Mouse (Mus musculus) liver, postnatal 0 days (tissue): ENCODE results near the gene Ferd3l. TPM values are rescaled to one million over a fixed set of nuclear protein-coding genes. Genes with fewer than 3 reads are reported as not detected.

Experiments used
- ATAC-seq: fragments of 200-750 bp; cut with Nextera tagmentation; 2 replicates; pipeline ENCODE4 v1.8.0; 2017; ENCODE audit warnings: mild to moderate bottlenecking, moderate library complexity
- DNase-seq: peaks from one replicate; pipeline ENCODE4 v3.0.0-alpha.2; 2016
- H3K27ac ChIP-seq: fragments of 300-500 bp; sonication (generic); 2 replicates; pipeline ENCODE4 v1.5.1; 2014; ENCODE audit warnings: antibody characterized with exemption, moderate library complexity, mild to moderate bottlenecking, low read depth
- H3K27me3 ChIP-seq: fragments of 300-500 bp; sonication (generic); 2 replicates; pipeline ENCODE4 v1.6.1; 2014; ENCODE audit warnings: low read length, control low read depth, mixed read lengths; ENCODE audit not compliant: insufficient read depth
- H3K36me3 ChIP-seq: fragments of 300-500 bp; sonication (generic); replicated peaks from 2 replicates; pipeline ENCODE4 v1.6.1; 2014; ENCODE audit warnings: mild to moderate bottlenecking, control low read depth, low read length, moderate library complexity, mixed read lengths; ENCODE audit not compliant: insufficient read depth
- H3K4me1 ChIP-seq: fragments of 300-500 bp; sonication (generic); 2 replicates; pipeline ENCODE4 v1.6.1; 2014; ENCODE audit warnings: antibody characterized with exemption, mild to moderate bottlenecking, control low read depth; ENCODE audit not compliant: insufficient read depth
- H3K4me2 ChIP-seq: fragments of 300-500 bp; sonication (generic); 2 replicates; pipeline ENCODE4 v1.6.1; 2014; ENCODE audit warnings: low read depth, mild to moderate bottlenecking, low read length, moderate library complexity, mixed read lengths
- H3K4me3 ChIP-seq: fragments of 300-500 bp; sonication (generic); 2 replicates; pipeline ENCODE4 v1.5.1; 2014; ENCODE audit warnings: low read depth, low read length
- H3K9ac ChIP-seq: fragments of 300-500 bp; sonication (generic); replicated peaks from 2 replicates; pipeline ENCODE4 v1.6.1; 2014; ENCODE audit warnings: mild to moderate bottlenecking, moderate library complexity
- H3K9me3 ChIP-seq: fragments of 300-500 bp; sonication (generic); 2 replicates; pipeline ENCODE4 v1.6.1; 2016; ENCODE audit warnings: mild to moderate bottlenecking, control low read depth, low read length, mixed read lengths
- CTCF ChIP-seq: sonication (generic); IDR thresholded peaks from 2 replicates; pipeline ENCODE4 v1.5.1; 2016; ENCODE audit warnings: antibody characterized with exemption, low read depth
- EP300 ChIP-seq: IDR thresholded peaks from 2 replicates; pipeline ENCODE4 v1.6.1; 2016; ENCODE audit warnings: antibody characterized with exemption, low read depth, mild to moderate bottlenecking
- WGBS: fragments of 180-500 bp; shearing (Covaris S2); extraction: QIAGEN DNeasy Blood & Tissue Kit; methylation state at CpG from one replicate; pipeline ENCODE4 v1.1.7; 2014; ENCODE audit not compliant: insufficient replicate concordance; 5-methylcytosine and 5-hydroxymethylcytosine counted together
- polyA plus RNA-seq: library from polyadenylated mRNA; unstranded; fragments of >200 nt; fragmentation: Nextera tagmentation; extraction: Ambion mirVana; gene quantifications from 2 replicates; pipeline ENCODE4 v1.2.1, GENCODE M21; 2015

Gene Ferd3l
- polyA plus RNA-seq, 1 experiment from 2014 or later: not detected

GRCm38 (mm10) chr12:33959206-33959605 lies 31.0 kb downstream of the Ferd3l start:
- no peak for DNase-seq
- TF ChIP-seq EP300: no peak
- no peak for TF ChIP-seq CTCF
- H3K9ac ChIP-seq: no peak overlapping the region
- H3K4me3 ChIP-seq: no peak overlapping the region
- no peaks in the 10 kb centered on the region for H3K9me3 ChIP-seq
- H3K36me3 ChIP-seq: no peaks in the 10 kb centered on the region
- ATAC-seq: no peak
- H3K4me1 ChIP-seq: peaks cover 4% of the 10 kb centered on the region; the same call in 1 of the 2 replicates
- 6% methylated on average over 6 of the region's 6 CpGs for WGBS
- H3K27ac ChIP-seq: no peak overlapping the region
- H3K4me2 ChIP-seq: no peak overlapping the region
- peaks cover 82% of the 10 kb centered on the region for H3K27me3 ChIP-seq

GRCm38 (mm10) chr12:33959846-33960245 lies 31.6 kb downstream of the Ferd3l start:
- Histone ChIP-seq H3K27me3 (peaks cover 88% of the 10 kb centered on the region), H3K4me2 (no peak overlapping the region), H3K36me3 (no peaks in the 10 kb centered on the region), H3K9ac (no peak overlapping the region), H3K27ac (no peak overlapping the region), H3K4me3 (no peak overlapping the region), H3K9me3 (no peaks in the 10 kb centered on the region), H3K4me1 (peaks cover 4% of the 10 kb centered on the region; the same call in 1 of the 2 replicates)
- DNase-seq: no peak
- ATAC-seq: no peak
- TF ChIP-seq EP300: no peak
- TF ChIP-seq CTCF: no peak
- 23% methylated on average over 3 of the region's 3 CpGs for WGBS

GRCm38 (mm10) chr12:33961013-33961412 lies 32.8 kb downstream of the Ferd3l start:
- H3K36me3 ChIP-seq: no peaks in the 10 kb centered on the region
- no peak for ATAC-seq
- WGBS: 26% methylated on average over 5 of the region's 5 CpGs

GRCm38 (mm10) chr12:33962118-33962772 lies 34.0 kb downstream of the Ferd3l start:
- Histone ChIP-seq H3K4me1 (peaks cover 4% of the 10 kb centered on the region; the same call in 1 of the 2 replicates), H3K36me3 (no peaks in the 10 kb centered on the region), H3K4me3 (no peak overlapping the region), H3K9ac (no peak overlapping the region), H3K4me2 (no peak overlapping the region), H3K9me3 (no peaks in the 10 kb centered on the region), H3K27me3 (peaks cover 89% of the 10 kb centered on the region), H3K27ac (no peak overlapping the region)
- ATAC-seq: no peak
- no peak for DNase-seq
- 8% methylated on average over 17 of the region's 17 CpGs for WGBS
- TF ChIP-seq EP300 (no peak), CTCF (no peak)

More at GRCm38 (mm10) chr12:33961013-33961412, 32.8 kb downstream of the Ferd3l start:
- no peaks in the 10 kb centered on the region for H3K9me3 ChIP-seq
- H3K4me2 ChIP-seq: no peak overlapping the region
- H3K9ac ChIP-seq: no peak overlapping the region
- DNase-seq: no peak
- TF ChIP-seq EP300: no peak
- TF ChIP-seq CTCF: no peak
- peaks cover 92% of the 10 kb centered on the region for H3K27me3 ChIP-seq
- H3K4me3 ChIP-seq: no peak overlapping the region
- no peak overlapping the region for H3K27ac ChIP-seq
- peaks cover 4% of the 10 kb centered on the region; the same call in 1 of the 2 replicates for H3K4me1 ChIP-seq

- ATAC-seq (no peak), DNase-seq (no peak)
- H3K27ac ChIP-seq: no peak overlapping the region
- H3K27me3 ChIP-seq: peaks cover 89% of the 10 kb centered on the region
- 18% methylated on average over 9 of the region's 9 CpGs for WGBS
- no peak overlapping the region for H3K4me3 ChIP-seq
- H3K4me1 ChIP-seq: peaks cover 4% of the 10 kb centered on the region; the same call in 1 of the 2 replicates
- H3K9ac ChIP-seq: no peak overlapping the region
- no peak for TF ChIP-seq EP300
- TF ChIP-seq CTCF: no peak
- no peak overlapping the region for H3K4me2 ChIP-seq
- no peaks in the 10 kb centered on the region for H3K36me3 ChIP-seq
- no peaks in the 10 kb centered on the region for H3K9me3 ChIP-seq
Observed at GRCm38 (mm10) chr12:33962773-33963130, 34.5 kb downstream of the Ferd3l start.

- Histone ChIP-seq H3K36me3 (no peaks in the 10 kb centered on the region), H3K27me3 (peaks cover 89% of the 10 kb centered on the region), H3K27ac (no peak overlapping the region), H3K4me2 (no peak overlapping the region), H3K9me3 (no peaks in the 10 kb centered on the region), H3K4me1 (no peaks in the 10 kb centered on the region), H3K9ac (no peak overlapping the region), H3K4me3 (no peak overlapping the region)
- WGBS: 11% methylated on average over 15 of the region's 15 CpGs
- TF ChIP-seq CTCF: no peak
- no peak for TF ChIP-seq EP300
- ATAC-seq: no peak
- no peak for DNase-seq
Observed at GRCm38 (mm10) chr12:33963671-33964369, 35.6 kb downstream of the Ferd3l start.
